Mouse (Mus musculus) brown adipose tissue, adult 24 weeks (tissue): ENCODE measurements at regions not wholly inside any gene's neighbourhood (a gene's known extent, or its start where the extent isn't known, plus 50 kb on each side); places are given as distances from the start of the nearest gene placed in this dataset.

Experiments used
- H3K27ac ChIP-seq: fragments of 200-500 bp; replicated peaks from 2 replicates; pipeline ENCODE4 v1.5.1; 2012; ENCODE audit warnings: low read depth, mild to moderate bottlenecking, low read length
- H3K4me1 ChIP-seq: fragments of 200-500 bp; 2 replicates; pipeline ENCODE4 v1.6.1; 2012; ENCODE audit warnings: low read length, mixed read lengths; ENCODE audit not compliant: control insufficient read depth, insufficient read depth, insufficient read length
- H3K4me3 ChIP-seq: fragments of 200-500 bp; 2 replicates; pipeline ENCODE4 v1.5.1; 2012; ENCODE audit warnings: low read depth, mild to moderate bottlenecking, low read length, moderate library complexity; ENCODE audit not compliant: insufficient read depth

GRCm38 (mm10) chr13:37468304-37469178 is 123.5 kb downstream of the Ly86 start:
- Histone ChIP-seq H3K27ac (no peak overlapping the region; the same call in 1 of the 2 replicates), H3K4me3 (no peak overlapping the region)

GRCm38 (mm10) chr13:37470230-37470907 is 125.4 kb downstream of the Ly86 start:
- H3K27ac ChIP-seq: no peak overlapping the region; the same call in 1 of the 2 replicates
- no peak overlapping the region for H3K4me3 ChIP-seq
- peaks cover 19% of the 10 kb centered on the region for H3K4me1 ChIP-seq

More at GRCm38 (mm10) chr13:37468304-37469178, 123.5 kb downstream of the Ly86 start:
- peaks cover 18% of the 10 kb centered on the region for H3K4me1 ChIP-seq

GRCm38 (mm10) chr13:37473359-37473758 is 128.4 kb downstream of the Ly86 start:
- no peak overlapping the region for H3K4me3 ChIP-seq
- no peak overlapping the region for H3K27ac ChIP-seq

GRCm38 (mm10) chr13:37475804-37476203 is 130.8 kb downstream of the Ly86 start:
- Histone ChIP-seq H3K4me3 (no peak overlapping the region), H3K27ac (peak overlapping the region; percentile 58), H3K4me1 (peaks cover 26% of the 10 kb centered on the region)

More at GRCm38 (mm10) chr13:37473359-37473758, 128.4 kb downstream of the Ly86 start:
- H3K4me1 ChIP-seq: peaks cover 27% of the 10 kb centered on the region

- no peak overlapping the region for H3K4me3 ChIP-seq
- H3K27ac ChIP-seq: peak overlapping the region; percentile 87
- peaks cover 29% of the 10 kb centered on the region for H3K4me1 ChIP-seq
Measured at GRCm38 (mm10) chr13:37476256-37477053, 131.4 kb downstream of the Ly86 start.

GRCm38 (mm10) chr13:37477342-37477741 is 132.3 kb downstream of the Ly86 start:
- peaks cover 33% of the 10 kb centered on the region for H3K4me1 ChIP-seq
- peak overlapping the region; percentile 24; the same call in 1 of the 2 replicates for H3K4me3 ChIP-seq
- peak overlapping the region; percentile 87 for H3K27ac ChIP-seq

GRCm38 (mm10) chr13:37477749-37478548 is 132.9 kb downstream of the Ly86 start:
- H3K4me1 ChIP-seq: peaks cover 33% of the 10 kb centered on the region
- H3K27ac ChIP-seq: peak overlapping the region; percentile 59
- H3K4me3 ChIP-seq: peak overlapping the region; percentile 34

GRCm38 (mm10) chr13:37479182-37479691 is 134.2 kb downstream of the Ly86 start:
- no peak overlapping the region for H3K27ac ChIP-seq
- peaks cover 32% of the 10 kb centered on the region for H3K4me1 ChIP-seq
- no peak overlapping the region for H3K4me3 ChIP-seq

GRCm38 (mm10) chr13:37481514-37481913 is 136.5 kb downstream of the Ly86 start:
- Histone ChIP-seq H3K27ac (peak overlapping the region; percentile 99), H3K4me3 (no peak overlapping the region), H3K4me1 (peaks cover 31% of the 10 kb centered on the region)

- Histone ChIP-seq H3K27ac (peak overlapping the region; percentile 99), H3K4me1 (peaks cover 32% of the 10 kb centered on the region), H3K4me3 (peak overlapping the region; percentile 0; the same call in 1 of the 2 replicates)
Measured at GRCm38 (mm10) chr13:37482038-37482437, 137.0 kb downstream of the Ly86 start.

GRCm38 (mm10) chr13:37482589-37482988 is 137.6 kb downstream of the Ly86 start:
- H3K27ac ChIP-seq: peak overlapping the region; percentile 99
- H3K4me3 ChIP-seq: peak overlapping the region; percentile 47
- H3K4me1 ChIP-seq: peaks cover 29% of the 10 kb centered on the region

GRCm38 (mm10) chr13:37483010-37483855 is 138.2 kb downstream of the Ly86 start:
- H3K4me3 ChIP-seq: peak overlapping the region; percentile 47
- peak overlapping the region; percentile 99 for H3K27ac ChIP-seq
- H3K4me1 ChIP-seq: peaks cover 23% of the 10 kb centered on the region

- Histone ChIP-seq H3K27ac (peak overlapping the region; percentile 99), H3K4me1 (peaks cover 19% of the 10 kb centered on the region), H3K4me3 (no peak overlapping the region)
Measured at GRCm38 (mm10) chr13:37484631-37485030, 139.6 kb downstream of the Ly86 start.
